Mouse (Mus musculus): ENCODE measurements at regions not wholly inside any gene's neighbourhood (a gene's known extent, or its start where the extent isn't known, plus 50 kb on each side); places are given as distances from the start of the nearest gene placed in this dataset.

DNA sequence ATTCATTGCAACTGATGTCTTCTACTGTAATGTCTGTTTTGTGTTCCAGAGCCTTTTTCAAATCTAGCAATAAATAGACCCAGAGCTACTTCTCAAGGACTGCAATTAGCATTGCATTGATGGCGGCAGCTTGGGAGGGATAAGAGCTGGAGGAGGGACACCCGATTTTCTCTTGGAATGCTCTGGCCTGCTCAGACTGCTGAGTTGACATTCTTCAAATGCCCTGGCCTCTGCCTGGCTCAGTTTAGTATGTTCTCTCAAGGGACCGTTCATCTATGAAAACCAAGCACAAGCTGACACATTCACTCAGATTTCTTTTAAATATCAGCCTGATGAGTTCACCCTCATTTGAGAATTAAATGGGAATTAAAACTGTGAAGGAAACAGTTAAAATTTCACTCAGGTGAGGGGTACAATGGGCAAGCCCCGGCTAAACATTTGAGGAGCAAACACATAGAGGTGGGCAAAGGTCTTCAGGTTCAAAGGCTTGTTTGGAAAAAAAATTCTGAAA, 70.5 kb upstream of the Bcl6 start:
- TF ChIP-seq GATA1 (IDR thresholded peaks at IDR 0.05; ENCODE audit: borderline replicate concordance, low read length) (no peak), FLI1 (IDR thresholded peaks at IDR 0.05; ENCODE audit: low read length) (no peak)
